Mouse (Mus musculus) lung, postnatal 0 days (tissue): ENCODE results near the gene Lamtor3. TPM values are rescaled to one million over a fixed set of nuclear protein-coding genes. Genes with fewer than 3 reads are reported as not detected.
"Not testable (repeated sequence)": the region's sequence is repeated elsewhere in the genome, so short reads cannot be mapped to it uniquely, and the experiment has no call there.

Source experiments
- ATAC-seq: fragments of 200-750 bp; cut with Nextera tagmentation; 2 replicates; pipeline ENCODE4 v1.8.0; 2017; ENCODE audit warnings: moderate library complexity
- DNase-seq: peaks from one replicate; pipeline ENCODE4 v3.0.0-alpha.2; 2016; ENCODE audit warnings: low spot score
- H3K27ac ChIP-seq: fragments of 300-500 bp; sonication (generic); 2 replicates; pipeline ENCODE4 v1.5.1; 2014; ENCODE audit warnings: antibody characterized with exemption, mild to moderate bottlenecking, low read length, mixed read lengths
- H3K27me3 ChIP-seq: fragments of 300-500 bp; sonication (generic); replicated peaks from 2 replicates; pipeline ENCODE4 v1.6.1; 2014; ENCODE audit warnings: low read length, mixed read lengths; ENCODE audit not compliant: insufficient read depth
- H3K36me3 ChIP-seq: fragments of 300-500 bp; sonication (generic); 2 replicates; pipeline ENCODE4 v1.6.1; 2014; ENCODE audit warnings: low read length, mixed read lengths; ENCODE audit not compliant: insufficient read depth
- H3K4me1 ChIP-seq: fragments of 300-500 bp; sonication (generic); 2 replicates; pipeline ENCODE4 v1.6.1; 2014; ENCODE audit warnings: antibody characterized with exemption, low read depth, low read length, mixed read lengths; ENCODE audit not compliant: insufficient read depth
- H3K4me2 ChIP-seq: fragments of 300-500 bp; sonication (generic); replicated peaks from 2 replicates; pipeline ENCODE4 v1.6.1; 2014; ENCODE audit warnings: low read depth, mild to moderate bottlenecking, low read length, moderate library complexity, mixed read lengths
- H3K4me3 ChIP-seq: fragments of 300-500 bp; sonication (generic); 2 replicates; pipeline ENCODE4 v1.5.1; 2014; ENCODE audit warnings: low read depth, low read length
- H3K9ac ChIP-seq: fragments of 300-500 bp; sonication (generic); replicated peaks from 2 replicates; pipeline ENCODE4 v1.6.1; 2014; ENCODE audit warnings: low read depth, mild to moderate bottlenecking
- H3K9me3 ChIP-seq: fragments of 300-500 bp; sonication (generic); 2 replicates; pipeline ENCODE4 v1.6.1; 2016; ENCODE audit warnings: low read length, mixed read lengths
- CTCF ChIP-seq: IDR thresholded peaks from 2 replicates; pipeline ENCODE4 v1.5.1; 2016; ENCODE audit warnings: antibody characterized with exemption, mild to moderate bottlenecking
- EP300 ChIP-seq: IDR thresholded peaks from 2 replicates; pipeline ENCODE4 v1.6.1; 2016; ENCODE audit warnings: antibody characterized with exemption, mild to moderate bottlenecking, control low read depth
- WGBS: fragments of 180-500 bp; shearing (Covaris S2); extraction: QIAGEN DNeasy Blood & Tissue Kit; methylation state at CpG from one replicate; pipeline ENCODE4 v1.1.7; 2014; 5-methylcytosine and 5-hydroxymethylcytosine counted together
- polyA plus RNA-seq: library from polyadenylated mRNA; unstranded; fragments of >200 nt; fragmentation: Nextera tagmentation; extraction: Ambion mirVana; gene quantifications from 2 replicates; pipeline ENCODE4 v1.2.1, GENCODE M21; 2015

Gene Lamtor3
- polyA plus RNA-seq, 1 experiment from 2014 or later: 122 TPM

GRCm38 (mm10) chr3:137963508-137963907 is 45.2 kb downstream of the Lamtor3 start:
- Histone ChIP-seq H3K4me2 (no peak overlapping the region), H3K27me3 (no peaks in the 10 kb centered on the region), H3K27ac (no peak overlapping the region), H3K9me3 (no peaks in the 10 kb centered on the region), H3K4me3 (no peak overlapping the region), H3K36me3 (no peaks in the 10 kb centered on the region), H3K4me1 (no peaks in the 10 kb centered on the region), H3K9ac (no peak overlapping the region)
- DNase-seq (no peak), ATAC-seq (no peak)
- WGBS: 67% methylated on average over 8 of the region's 8 CpGs
- TF ChIP-seq CTCF: no peak
- no peak for TF ChIP-seq EP300

DNA sequence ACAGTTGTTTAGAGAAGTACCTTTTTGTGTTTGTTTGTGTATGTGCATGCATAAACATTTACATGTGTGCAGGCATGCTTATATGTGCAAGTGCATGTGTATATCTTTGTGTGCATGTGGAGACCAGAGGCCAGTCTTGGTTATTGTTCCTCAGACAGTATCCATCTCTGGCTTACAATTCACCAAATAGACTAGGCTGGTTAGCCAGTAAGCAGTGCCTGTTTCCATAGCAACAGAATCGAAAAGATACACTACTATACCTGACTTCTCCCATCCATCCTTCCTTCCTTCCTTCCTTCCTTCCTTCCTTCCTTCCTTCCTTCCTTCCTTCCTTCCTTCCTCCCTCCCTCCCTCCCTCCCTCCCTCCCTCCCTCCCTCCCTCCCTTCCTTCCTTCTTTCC is 45.7 kb downstream of the Lamtor3 start:
- H3K4me2 ChIP-seq, DNase-seq, H3K9ac ChIP-seq, H3K4me3 ChIP-seq, H3K27ac ChIP-seq, H3K4me1 ChIP-seq, H3K36me3 ChIP-seq, ATAC-seq, H3K9me3 ChIP-seq, H3K27me3 ChIP-seq: not testable (repeated sequence)
- 52% methylated on average over 1 of the region's 1 CpGs for WGBS

GRCm38 (mm10) chr3:137968105-137968819 is 50.0 kb downstream of the Lamtor3 start:
- TF ChIP-seq EP300 (no peak), CTCF (no peak)
- H3K4me1 ChIP-seq: no peaks in the 10 kb centered on the region; the same call in 1 of the 2 replicates
- no peaks in the 10 kb centered on the region for H3K36me3 ChIP-seq
- H3K9ac ChIP-seq: no peak overlapping the region
- H3K4me3 ChIP-seq: no peak overlapping the region
- H3K27me3 ChIP-seq: no peaks in the 10 kb centered on the region
- ATAC-seq (peak; percentile 40; the same call in 1 of the 2 replicates), DNase-seq (no peak)
- 72% methylated on average over 14 of the region's 14 CpGs for WGBS
- no peak overlapping the region; the same call in 1 of the 2 replicates for H3K4me2 ChIP-seq
- no peaks in the 10 kb centered on the region for H3K9me3 ChIP-seq
- H3K27ac ChIP-seq: no peak overlapping the region

DNA sequence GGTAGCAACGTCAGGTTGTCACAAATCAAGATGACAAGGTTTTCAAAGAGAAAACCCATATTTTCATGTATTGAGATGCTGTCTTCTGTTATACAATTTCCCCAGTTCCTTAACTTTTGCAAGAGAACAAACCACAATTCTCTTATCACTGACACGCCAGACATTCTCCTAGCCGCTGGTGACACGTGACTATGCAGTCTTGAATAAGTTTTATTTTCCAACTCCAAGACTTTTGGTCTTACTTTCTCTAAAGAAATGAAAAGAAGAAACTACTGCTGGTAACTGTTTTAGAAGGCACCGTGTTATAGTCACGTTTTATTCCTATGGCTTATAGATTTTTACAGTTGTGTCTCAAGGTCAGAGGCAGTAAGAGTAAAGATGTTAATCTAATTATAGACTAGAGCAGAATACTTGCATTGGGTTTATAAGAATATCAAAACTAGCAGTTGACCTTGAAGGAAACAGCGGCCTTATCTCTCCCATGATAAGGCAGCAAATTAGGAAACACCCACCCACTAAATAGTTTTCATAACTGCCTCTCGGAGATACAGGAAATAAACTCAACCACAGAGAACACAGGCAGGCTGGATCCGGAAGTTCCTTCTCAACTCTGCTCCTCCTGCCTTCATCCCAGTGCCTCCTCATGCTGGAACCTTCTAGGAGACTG is 50.6 kb downstream of the Lamtor3 start:
- Histone ChIP-seq H3K27me3 (no peaks in the 10 kb centered on the region), H3K4me1 (no peaks in the 10 kb centered on the region; the same call in 1 of the 2 replicates), H3K4me3 (no peak overlapping the region), H3K4me2 (no peak overlapping the region; the same call in 1 of the 2 replicates), H3K27ac (no peak overlapping the region), H3K9me3 (no peaks in the 10 kb centered on the region), H3K9ac (no peak overlapping the region), H3K36me3 (no peaks in the 10 kb centered on the region)
- DNase-seq (no peak), ATAC-seq (0 out of 2 replicates have a peak, but pooled peaks have one; percentile 13)
- TF ChIP-seq EP300 (0 out of 2 replicates have a peak, but pooled peaks have one; percentile 5), CTCF (no peak)
- 51% methylated on average over 9 of the region's 9 CpGs for WGBS

GRCm38 (mm10) chr3:137969951-137970350 is 51.6 kb downstream of the Lamtor3 start:
- Histone ChIP-seq H3K27me3 (no peaks in the 10 kb centered on the region), H3K36me3 (no peaks in the 10 kb centered on the region), H3K4me1 (no peaks in the 10 kb centered on the region; the same call in 1 of the 2 replicates), H3K9me3 (no peaks in the 10 kb centered on the region), H3K27ac (no peak overlapping the region), H3K4me3 (no peak overlapping the region), H3K4me2 (0 out of 2 replicates have a peak overlapping the region, but pooled peaks have one; percentile 5), H3K9ac (no peak overlapping the region)
- DNase-seq (no peak), ATAC-seq (no peak)
- WGBS: 62% methylated on average over 12 of the region's 12 CpGs
- no peak for TF ChIP-seq CTCF
- no peak for TF ChIP-seq EP300

- H3K4me2 ChIP-seq: no peak overlapping the region
- H3K4me1 ChIP-seq: no peaks in the 10 kb centered on the region; the same call in 1 of the 2 replicates
- ATAC-seq (peak; percentile 81), DNase-seq (no peak)
- H3K27ac ChIP-seq: no peak overlapping the region; the same call in 1 of the 2 replicates
- 41% methylated on average over 5 of the region's 5 CpGs for WGBS
- no peaks in the 10 kb centered on the region for H3K36me3 ChIP-seq
- no peak overlapping the region for H3K4me3 ChIP-seq
- H3K27me3 ChIP-seq: no peaks in the 10 kb centered on the region
- TF ChIP-seq CTCF: no peak
- no peaks in the 10 kb centered on the region for H3K9me3 ChIP-seq
- no peak overlapping the region for H3K9ac ChIP-seq
These were observed 53.9 kb downstream of the Lamtor3 start for GRCm38 (mm10) chr3:137972224-137972623.
